ENCODE assay signal across 9 mouse cellular contexts in the genomic region with DNA sequence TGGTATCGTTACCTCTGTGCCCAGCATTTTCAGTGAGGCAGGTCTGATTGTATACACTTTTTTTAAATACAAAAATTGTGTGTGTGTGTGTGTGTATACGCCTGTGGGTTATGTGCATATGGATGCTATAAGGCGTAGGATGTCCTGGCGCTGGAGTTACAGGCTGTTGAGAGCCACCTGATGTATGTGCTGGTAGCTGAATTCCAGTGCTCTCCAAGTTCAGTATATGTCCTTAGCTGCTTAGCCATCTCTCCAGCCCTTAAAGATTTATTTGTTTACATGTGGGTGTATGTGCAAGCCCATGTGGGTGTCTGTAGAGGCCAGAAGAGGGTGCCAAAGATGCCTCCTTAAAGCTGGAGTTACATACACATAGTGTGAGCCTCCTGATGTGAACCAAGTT. TPM values are rescaled to one million over a fixed set of nuclear protein-coding genes. Genes with fewer than 3 reads are reported as not detected.
DNase-seq lines count a peak whose midpoint lies in the region; ATAC-seq lines count a peak whose summit lies in the region.
"Had no signal": no experiment of that assay in that cellular context is flagged by ENCODE, and none has a peak within 500 bp of the region (broad histone marks: within the 10 kb centered on the region; RNA-seq: fewer than 3 reads in every experiment).

No protein-coding gene starts in this region.

- DNase-seq in kidney, adult 9 months = no peak
- peak; percentile 42 for DNase-seq in ZHBTc4 (ENCODE audit: low read depth, low spot score)
- DNase-seq in hindbrain, embryonic 14.5 days (ENCODE audit: low spot score) = no peak
- no peak for DNase-seq in ovary, postnatal 10 days (ENCODE audit: low spot score)
- no peak for DNase-seq in left cerebral cortex, postnatal 10 days (ENCODE audit: extremely low spot score in 1 of 2, low spot score in 2 of 2)
- no peak for DNase-seq in adrenal gland, postnatal 4 days (ENCODE audit: low spot score in 2 of 2)

- intact Hi-C loops in left cerebral cortex, postnatal 10 days (cut with DNase I) = no loop called here

- peak overlapping the region; percentile 81 for H3K4me3 ChIP-seq in kidney, embryonic 16.5 days (ENCODE audit: low read length)
- peak overlapping the region; percentile 80 for H3K4me3 ChIP-seq in hindbrain, embryonic 14.5 days (replicated peaks; ENCODE audit: low read length)
- peak overlapping the region; percentile 86 for H3K4me3 ChIP-seq in midbrain, embryonic 16.5 days (ENCODE audit: low read depth, low read length)

- no peaks in the 10 kb centered on the region for H3K9me3 ChIP-seq in kidney, embryonic 16.5 days (ENCODE audit: low read length)
- H3K9me3 ChIP-seq in hindbrain, embryonic 14.5 days (ENCODE audit: control insufficient read depth, low read length) = no peaks in the 10 kb centered on the region
- no peaks in the 10 kb centered on the region for H3K9me3 ChIP-seq in midbrain, embryonic 16.5 days (replicated peaks; ENCODE audit: control insufficient read depth, low read length, poor library complexity, severe bottlenecking)

- H3K9ac ChIP-seq in kidney, embryonic 16.5 days (replicated peaks; ENCODE audit: low read length) = no peak overlapping the region
- 0 out of 2 replicates have a peak overlapping the region, but pooled peaks have one; percentile 25 for H3K9ac ChIP-seq in hindbrain, embryonic 14.5 days
- no peak overlapping the region for H3K9ac ChIP-seq in midbrain, embryonic 16.5 days (ENCODE audit: low read depth, low read length)

- no peak for ATAC-seq in kidney, embryonic 16.5 days (ENCODE audit: low FRiP score, low TSS enrichment)
- no peak for ATAC-seq in hindbrain, embryonic 14.5 days (ENCODE audit: low FRiP score)
- ATAC-seq in midbrain, embryonic 16.5 days = no peak

- 57% methylated on average over 4 of the region's 4 CpGs for WGBS in kidney, embryonic 16.5 days
- WGBS in hindbrain, embryonic 14.5 days = 64% methylated on average over 4 of the region's 4 CpGs
- WGBS in midbrain, embryonic 16.5 days = 58% methylated on average over 4 of the region's 4 CpGs

- no peaks in the 10 kb centered on the region for H3K36me3 ChIP-seq in kidney, embryonic 16.5 days (ENCODE audit: insufficient read depth, low read length)
- no peaks in the 10 kb centered on the region for H3K36me3 ChIP-seq in hindbrain, embryonic 14.5 days (replicated peaks; ENCODE audit: control insufficient read depth, insufficient read depth)
- no peaks in the 10 kb centered on the region for H3K36me3 ChIP-seq in midbrain, embryonic 16.5 days (ENCODE audit: control insufficient read depth, insufficient read depth, low read length)

- H3K4me2 ChIP-seq in kidney, embryonic 16.5 days (replicated peaks; ENCODE audit: low read depth, low read length) = peak overlapping the region; percentile 43
- H3K4me2 ChIP-seq in hindbrain, embryonic 14.5 days (replicated peaks) = peak overlapping the region; percentile 65
- H3K4me2 ChIP-seq in midbrain, embryonic 16.5 days (ENCODE audit: low read length) = peak overlapping the region; percentile 45

- H3K27me3 ChIP-seq in kidney, embryonic 16.5 days (ENCODE audit: insufficient read depth, low read length) = peaks cover 12% of the 10 kb centered on the region
- peaks cover 5% of the 10 kb centered on the region for H3K27me3 ChIP-seq in hindbrain, embryonic 14.5 days (ENCODE audit: control insufficient read depth, insufficient read depth, low read length)
- peaks cover 5% of the 10 kb centered on the region; the same call in 1 of the 2 replicates for H3K27me3 ChIP-seq in midbrain, embryonic 16.5 days (ENCODE audit: control insufficient read depth, insufficient read depth, low read depth, low read length)

- no peak overlapping the region for H3K27ac ChIP-seq in kidney, embryonic 16.5 days (ENCODE audit: low read length)
- H3K27ac ChIP-seq in hindbrain, embryonic 14.5 days = peak overlapping the region; percentile 95
- H3K27ac ChIP-seq in midbrain, embryonic 16.5 days (ENCODE audit: low read length) = no peak overlapping the region

- H3K4me1 ChIP-seq in kidney, embryonic 16.5 days (ENCODE audit: insufficient read depth, low read length) = peaks cover 17% of the 10 kb centered on the region
- peaks cover 5% of the 10 kb centered on the region; the same call in 1 of the 2 replicates for H3K4me1 ChIP-seq in hindbrain, embryonic 14.5 days (replicated peaks; ENCODE audit: control insufficient read depth, insufficient read depth, low read length)
- peaks cover 5% of the 10 kb centered on the region; the same call in 1 of the 2 replicates for H3K4me1 ChIP-seq in midbrain, embryonic 16.5 days (ENCODE audit: control insufficient read depth, insufficient read depth, low read length)

RNA-seq across cellular contexts. Expression of a gene that starts 0.9 kb away (rescaled TPM):
- polyA plus RNA-seq in kidney, embryonic 16.5 days (2015; fragmentation: Nextera tagmentation; extraction: Ambion mirVana) = 125 and 134 TPM in 2 replicates
- polyA plus RNA-seq in hindbrain, embryonic 14.5 days (2014; fragmentation: Nextera tagmentation; extraction: Ambion mirVana) = 70.1 and 77.0 TPM in 2 replicates
- 57.9 and 61.0 TPM in 2 replicates for polyA plus RNA-seq in midbrain, embryonic 16.5 days (2015; fragmentation: Nextera tagmentation; extraction: Ambion mirVana)
- total RNA-seq in left cerebral cortex, postnatal 10 days (2021) = 10 to 100 TPM; 25.3 to 30.5 TPM
- 10 to 100 TPM; 76.5 to 83.8 TPM for total RNA-seq in adrenal gland, postnatal 4 days (2021)

RNA-seq across cellular contexts. Expression of a gene that starts 3.8 kb away (rescaled TPM):
- 1.4 TPM in 2 replicates for polyA plus RNA-seq in kidney, embryonic 16.5 days (2015; fragmentation: Nextera tagmentation; extraction: Ambion mirVana)
- 5.5 and 9.3 TPM in 2 replicates for polyA plus RNA-seq in hindbrain, embryonic 14.5 days (2014; fragmentation: Nextera tagmentation; extraction: Ambion mirVana)
- polyA plus RNA-seq in midbrain, embryonic 16.5 days (2015; fragmentation: Nextera tagmentation; extraction: Ambion mirVana) = 8.3 and 11.8 TPM in 2 replicates
- 1 to 10 TPM; 2.1 to 2.7 TPM for total RNA-seq in left cerebral cortex, postnatal 10 days (2021)
- total RNA-seq in adrenal gland, postnatal 4 days (2021) = 1 to 10 TPM; 1.2 to 1.4 TPM
- total RNA-seq: common myeloid progenitor, adult 5-6 weeks had no signal

RNA-seq across cellular contexts. Expression of a gene that starts 11.6 kb away (rescaled TPM):
- polyA plus RNA-seq in kidney, embryonic 16.5 days (2015; fragmentation: Nextera tagmentation; extraction: Ambion mirVana) = 2.8 and 4.7 TPM in 2 replicates
- polyA plus RNA-seq in hindbrain, embryonic 14.5 days (2014; fragmentation: Nextera tagmentation; extraction: Ambion mirVana) = 8.7 and 10.5 TPM in 2 replicates
- 14.9 and 15.8 TPM in 2 replicates for polyA plus RNA-seq in midbrain, embryonic 16.5 days (2015; fragmentation: Nextera tagmentation; extraction: Ambion mirVana)
- total RNA-seq in left cerebral cortex, postnatal 10 days (2021) = 10 to 100 TPM; 57.8 to 60.1 TPM
- 10 to 100 TPM; 11.3 to 11.6 TPM for total RNA-seq in adrenal gland, postnatal 4 days (2021)

RNA-seq across cellular contexts. Expression of a gene that starts 11.8 kb away (rescaled TPM):
- polyA plus RNA-seq in kidney, embryonic 16.5 days (2015; fragmentation: Nextera tagmentation; extraction: Ambion mirVana) = 1.6 and 3.2 TPM in 2 replicates
- 1.9 and 2.2 TPM in 2 replicates for polyA plus RNA-seq in hindbrain, embryonic 14.5 days (2014; fragmentation: Nextera tagmentation; extraction: Ambion mirVana)
- polyA plus RNA-seq in midbrain, embryonic 16.5 days (2015; fragmentation: Nextera tagmentation; extraction: Ambion mirVana) = 0.97 and 1.1 TPM in 2 replicates
- 1 to 10 TPM; 1.0 to 1.3 TPM for total RNA-seq in left cerebral cortex, postnatal 10 days (2021)
- total RNA-seq in adrenal gland, postnatal 4 days (2021) = under 1 TPM; 0.31 to 0.62 TPM

RNA-seq across cellular contexts. Expression of a gene that starts 25.4 kb away (rescaled TPM):
- 9.1 and 9.5 TPM in 2 replicates for polyA plus RNA-seq in kidney, embryonic 16.5 days (2015; fragmentation: Nextera tagmentation; extraction: Ambion mirVana)
- polyA plus RNA-seq in hindbrain, embryonic 14.5 days (2014; fragmentation: Nextera tagmentation; extraction: Ambion mirVana) = 13.3 and 14.2 TPM in 2 replicates
- polyA plus RNA-seq in midbrain, embryonic 16.5 days (2015; fragmentation: Nextera tagmentation; extraction: Ambion mirVana) = 13.5 and 14.7 TPM in 2 replicates
- 10 to 100 TPM; 47.0 to 47.5 TPM for total RNA-seq in left cerebral cortex, postnatal 10 days (2021)
- total RNA-seq in adrenal gland, postnatal 4 days (2021) = 10 to 100 TPM; 43.0 to 47.5 TPM
